Mouse (Mus musculus) MEL (cell line): ENCODE measurements around the gene Wdr61.

Experiments used
- CHD2 ChIP-seq: IDR thresholded peaks from 2 replicates; pipeline ENCODE4 v1.6.1; 2011; ENCODE audit warnings: low read length, improper control_type of control experiment
- CTCF ChIP-seq, 3 experiments: IDR thresholded peaks in 2 of 3; conservative IDR thresholded peaks in 1 of 3; 2 replicates each; pipeline ENCODE4 v1.5.1; 2011 to 2012; ENCODE audit warnings: low read length in 3 of 3, low read depth in 2 of 3, mild to moderate bottlenecking in 2 of 3, improper control_type of control experiment in 1 of 3, inconsistent platforms in 1 of 3, mixed read lengths in 1 of 3, moderate library complexity in 1 of 3; ENCODE audit not compliant: control insufficient read depth in 1 of 3, insufficient read depth in 1 of 3, poor library complexity in 1 of 3, severe bottlenecking in 1 of 3
- E2F4 ChIP-seq: IDR thresholded peaks from 2 replicates; pipeline ENCODE4 v1.6.1; 2011; ENCODE audit warnings: low read depth, low read length, improper control_type of control experiment, borderline replicate concordance
- GABPA ChIP-seq: IDR thresholded peaks from 2 replicates; pipeline ENCODE4 v1.6.1; 2012; ENCODE audit warnings: low read depth, mild to moderate bottlenecking, inconsistent platforms, low read length, improper control_type of control experiment, moderate library complexity
- JUND ChIP-seq: IDR thresholded peaks from 2 replicates; pipeline ENCODE4 v1.6.1; 2011; ENCODE audit warnings: low read depth, mild to moderate bottlenecking, improper control_type of control experiment, low read length
- MAX ChIP-seq: IDR thresholded peaks from 2 replicates; pipeline ENCODE4 v1.6.1; 2011; ENCODE audit warnings: low read length, improper control_type of control experiment
- MAZ ChIP-seq: IDR thresholded peaks from 2 replicates; pipeline ENCODE4 v1.6.1; 2012; ENCODE audit warnings: low read depth, mild to moderate bottlenecking, inconsistent platforms, low read length, improper control_type of control experiment
- MEF2A ChIP-seq: IDR thresholded peaks from 2 replicates; pipeline ENCODE4 v1.6.1; 2014; ENCODE audit warnings: low read depth, mild to moderate bottlenecking, inconsistent platforms, low read length, improper control_type of control experiment; ENCODE audit not compliant: poor library complexity, insufficient replicate concordance, severe bottlenecking; ENCODE audit errors: extremely low read depth
- MYC ChIP-seq: IDR thresholded peaks from 2 replicates; pipeline ENCODE4 v1.6.1; 2011; ENCODE audit warnings: low read depth, mild to moderate bottlenecking, low read length, improper control_type of control experiment, moderate library complexity
- POLR2A ChIP-seq, 2 experiments: IDR thresholded peaks; 2 replicates each; pipeline ENCODE4 v1.6.1; 2011 to 2012; ENCODE audit warnings: low read length in 2 of 2, mild to moderate bottlenecking in 2 of 2, control low read depth in 1 of 2, improper control_type of control experiment in 1 of 2, low read depth in 1 of 2, moderate library complexity in 1 of 2; ENCODE audit not compliant: control insufficient read depth in 1 of 2, insufficient read depth in 1 of 2, poor library complexity in 1 of 2
- POLR2AphosphoS2 ChIP-seq: IDR thresholded peaks from 2 replicates; pipeline ENCODE4 v1.6.1; 2011; ENCODE audit warnings: low read length, improper control_type of control experiment
- USF1 ChIP-seq: IDR thresholded peaks from 2 replicates; pipeline ENCODE4 v1.6.1; 2014; ENCODE audit warnings: low read depth, mild to moderate bottlenecking, inconsistent platforms, low read length, improper control_type of control experiment, moderate library complexity
- ZC3H11A ChIP-seq: IDR thresholded peaks from 2 replicates; pipeline ENCODE4 v1.6.1; 2012; ENCODE audit warnings: low read depth, mild to moderate bottlenecking, inconsistent platforms, low read length, improper control_type of control experiment

DNA sequence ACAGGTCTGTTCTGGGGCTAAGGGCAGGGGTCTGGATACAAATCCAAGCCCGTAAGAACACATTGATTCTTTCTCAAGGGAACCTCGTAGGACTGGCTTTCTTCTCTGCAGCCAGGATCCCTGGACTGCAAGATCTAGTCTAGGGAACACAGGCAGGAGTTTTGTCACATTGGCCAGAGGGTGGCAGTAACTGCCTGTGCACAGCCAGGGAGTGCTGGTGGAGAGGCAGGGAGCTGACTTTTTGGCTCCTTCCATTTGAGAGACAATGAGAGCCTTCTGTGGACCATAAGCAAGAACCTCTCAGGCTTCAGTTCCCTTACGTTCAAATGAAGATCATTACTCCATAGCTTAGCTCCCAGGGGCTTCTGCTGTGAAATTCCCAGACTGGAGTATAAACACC lies 4.1 kb upstream of the Wdr61 start:
- TF ChIP-seq GABPA = no peak
- TF ChIP-seq USF1 = no peak
- no peak for TF ChIP-seq MEF2A
- no peak for TF ChIP-seq JUND
- TF ChIP-seq CTCF (IDR thresholded peaks at IDR 0.05 in 2 of 3, conservative IDR thresholded peaks at IDR 0.05 in 1 of 3; ENCODE audit: control insufficient read depth in 1 of 3, insufficient read depth in 1 of 3, low read depth in 2 of 3, low read length in 3 of 3, poor library complexity in 1 of 3, severe bottlenecking in 1 of 3) = peak; percentile 31 to 68 (median 65); a peak in 4 of 6 replicates
- no peak for TF ChIP-seq POLR2A (IDR thresholded peaks at IDR 0.05; ENCODE audit: control insufficient read depth in 1 of 2, insufficient read depth in 1 of 2, low read depth in 1 of 2, low read length in 2 of 2, poor library complexity in 1 of 2)
- TF ChIP-seq MYC = no peak
- no peak for TF ChIP-seq MAX
- no peak for TF ChIP-seq E2F4
- no peak for TF ChIP-seq CHD2
- TF ChIP-seq POLR2AphosphoS2 = no peak
- TF ChIP-seq MAZ = no peak
- TF ChIP-seq ZC3H11A = no peak
